Mouse (Mus musculus) naive thymus-derived CD4-positive, alpha-beta T cell, adult 2 months (primary cell): Measurements from ENCODE around the gene Tbx6.
A peak's percentile ranks its signal among the peaks of the same experiment; 100 is the strongest.

Experiments used
- DNase-seq: peaks from one replicate; pipeline ENCODE4 v3.0.0-alpha.2; 2011; ENCODE audit warnings: low read depth

Tbx6 gene

DNA sequence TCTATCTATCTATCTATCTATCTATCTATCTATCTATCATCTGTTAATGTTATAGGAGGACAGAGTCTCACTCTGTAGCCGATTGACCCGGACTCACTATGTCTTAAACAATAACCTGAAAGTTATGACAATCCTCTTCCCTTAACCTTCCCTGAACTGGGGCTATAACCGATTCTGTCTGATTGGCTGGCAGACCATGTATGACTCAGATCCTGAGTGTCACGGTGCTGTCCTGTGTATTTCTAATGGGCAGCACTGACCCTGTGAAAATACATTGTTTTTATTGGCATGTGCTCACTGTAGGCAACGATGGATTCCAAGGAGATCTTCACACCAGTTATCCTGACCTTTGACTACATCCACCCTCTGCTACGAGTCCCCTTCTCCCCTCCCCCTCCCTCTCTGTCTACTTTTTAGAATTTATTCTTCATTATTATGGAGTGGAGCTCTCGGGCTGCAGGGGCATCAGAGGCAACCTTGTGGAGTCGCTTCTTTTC is 34.5 kb downstream of the Tbx6 start:
- no peak for DNase-seq

DNA sequence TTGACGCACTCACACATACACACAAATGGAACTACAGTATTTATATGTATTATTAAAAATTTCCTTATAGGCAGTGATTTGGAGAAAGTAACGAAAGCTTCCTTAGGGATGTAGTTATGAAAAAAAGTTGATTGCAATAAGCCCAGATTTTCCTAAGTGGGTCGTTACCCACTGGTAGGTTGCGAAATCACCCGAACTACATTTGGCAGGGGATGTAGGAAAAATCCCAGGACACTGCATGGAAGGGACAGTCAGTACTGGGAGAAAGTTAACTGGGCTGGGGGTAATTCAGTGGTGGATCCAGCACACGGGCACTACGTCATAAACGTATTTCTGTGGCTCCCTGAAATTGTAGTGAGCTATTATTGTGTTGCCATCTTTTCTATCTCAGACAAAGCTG is 35.2 kb downstream of the Tbx6 start:
- DNase-seq: no peak

DNA sequence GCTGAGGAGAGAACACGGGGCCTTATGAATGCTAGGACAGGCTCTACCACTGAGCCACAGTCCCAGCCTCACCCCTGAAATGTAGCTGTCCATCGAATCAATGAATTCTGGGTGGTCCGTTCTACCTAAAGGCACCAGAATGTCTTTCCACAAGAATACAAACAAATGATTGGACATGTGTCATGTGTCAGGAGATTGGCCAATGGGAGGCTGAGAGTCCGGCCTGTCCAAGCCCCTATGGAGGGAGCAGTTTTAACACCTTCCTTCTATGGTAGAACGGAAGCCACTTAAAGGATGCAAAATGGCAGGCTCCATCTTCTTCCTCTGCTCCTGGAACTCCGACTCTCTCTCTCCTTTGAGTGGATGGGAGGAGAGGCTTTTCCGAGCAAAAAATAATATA is 36.3 kb downstream of the Tbx6 start:
- DNase-seq: no peak

DNA sequence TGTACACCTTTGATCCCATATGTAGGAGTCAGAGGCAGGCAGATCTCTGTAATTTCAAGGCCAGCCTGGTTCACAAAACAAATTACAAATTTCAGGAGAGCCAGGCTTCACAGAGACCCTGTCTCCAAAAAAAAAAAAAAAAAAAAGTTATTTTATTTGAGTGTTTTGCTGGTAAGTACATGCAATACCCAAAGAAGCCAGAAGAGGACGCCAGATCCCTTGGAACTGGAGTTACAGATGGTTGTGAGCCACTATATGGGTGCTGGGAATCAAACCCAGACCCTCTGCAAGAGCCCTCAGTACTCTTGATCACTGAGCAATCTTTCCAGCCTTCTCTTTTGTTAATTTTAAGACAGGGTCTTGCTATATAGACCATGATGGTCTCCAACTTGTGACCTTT is 37.5 kb downstream of the Tbx6 start:
- no peak for DNase-seq

DNA sequence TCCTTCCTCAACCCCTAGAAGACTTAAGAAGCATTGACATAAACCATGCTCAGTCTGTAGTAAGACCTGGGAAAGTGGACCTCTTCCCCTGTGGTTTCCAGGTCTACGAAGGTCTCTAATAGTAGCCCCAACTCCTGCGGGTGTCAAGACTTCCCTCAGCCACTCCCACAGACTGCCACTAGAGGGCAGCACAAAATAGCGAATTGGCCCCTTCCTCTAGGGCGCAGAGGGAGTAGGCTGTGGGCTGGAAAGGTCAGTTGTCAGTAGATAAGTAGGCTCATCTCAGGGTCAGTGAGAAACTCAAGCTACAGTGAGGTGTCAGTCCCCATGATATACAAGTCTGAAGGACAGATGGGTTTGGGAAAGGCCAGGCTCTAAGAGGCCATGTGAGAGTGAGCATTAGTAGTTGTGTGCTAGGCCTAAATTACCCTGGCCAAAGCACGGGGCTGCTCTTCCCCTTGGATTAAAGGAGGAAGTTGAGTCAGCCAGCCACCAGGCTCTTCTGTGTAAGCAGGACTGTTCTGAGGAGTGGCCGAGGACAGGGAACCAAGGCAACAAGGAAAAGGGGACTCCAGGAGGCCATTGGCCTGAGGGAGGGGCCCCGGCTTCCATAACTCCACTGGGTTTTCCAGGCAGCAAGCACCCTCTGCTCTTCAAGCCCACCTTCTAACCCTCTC is 40.7 kb downstream of the Tbx6 start:
- DNase-seq: peak; percentile 89

DNA sequence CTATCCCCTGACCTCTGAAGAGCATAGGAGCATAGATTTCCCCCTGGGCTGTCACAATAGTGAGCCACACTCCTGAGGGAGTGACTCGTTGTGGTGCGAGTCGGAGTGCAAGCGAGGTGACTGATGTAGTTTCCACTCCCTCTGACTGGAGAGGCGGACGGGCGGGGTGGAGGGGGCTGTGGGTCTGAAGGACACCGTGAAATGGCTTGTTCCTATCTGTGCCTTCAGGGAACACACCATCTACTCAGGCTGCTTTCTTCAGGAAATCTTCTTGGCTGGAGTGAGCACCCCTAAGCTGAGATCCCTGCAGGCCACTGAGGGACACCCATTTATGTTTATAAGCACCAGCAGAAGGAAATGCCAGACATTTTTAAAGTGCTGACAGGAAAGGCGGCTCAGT is 41.5 kb downstream of the Tbx6 start:
- no peak for DNase-seq

DNA sequence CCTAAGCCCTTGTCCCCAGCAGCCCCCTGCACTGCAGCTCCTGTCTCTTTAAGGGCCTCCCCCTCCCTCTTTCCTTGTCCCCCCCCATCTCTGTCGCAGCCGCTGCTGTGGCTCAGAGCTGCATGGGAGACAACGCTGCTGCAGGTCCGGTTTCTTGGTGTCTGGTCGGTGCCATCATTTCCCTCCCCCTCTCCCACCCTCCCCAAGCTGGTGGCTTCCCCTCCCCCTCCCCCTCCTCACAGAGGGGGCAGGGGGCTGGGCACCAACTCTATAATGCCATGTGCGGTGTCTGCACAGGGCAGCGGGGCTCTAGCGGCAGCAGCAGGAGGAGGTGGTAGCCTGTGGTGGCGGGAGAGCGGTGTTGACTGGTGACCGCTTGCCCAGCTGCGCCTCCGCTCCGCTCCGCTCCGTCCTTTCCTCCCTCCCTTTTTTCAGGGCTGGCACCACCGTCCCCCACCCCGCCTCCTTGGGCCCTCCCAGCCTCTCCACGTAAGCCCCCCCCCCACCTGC is 42.0 kb downstream of the Tbx6 start:
- DNase-seq: no peak

DNA sequence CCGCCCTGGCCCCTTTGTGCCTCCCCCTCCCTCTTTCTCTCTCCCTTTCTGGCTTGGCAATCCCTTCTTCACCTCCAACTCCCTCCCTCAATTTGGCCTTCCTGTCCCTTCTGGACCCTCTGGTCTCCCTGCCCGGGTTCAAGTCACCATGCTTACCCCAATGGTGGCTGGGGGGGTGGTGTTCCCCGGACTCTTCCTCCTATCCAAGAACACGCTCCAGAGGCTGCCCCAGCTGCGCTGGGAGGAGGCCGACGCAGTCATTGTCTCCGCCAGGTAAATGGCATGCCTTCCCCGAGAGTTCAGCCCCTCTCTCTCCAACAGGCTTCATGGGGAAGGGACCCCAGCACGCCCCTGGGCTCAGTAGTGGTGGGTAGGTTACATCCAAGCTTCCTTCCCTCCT is 42.7 kb downstream of the Tbx6 start:
- no peak for DNase-seq

DNA sequence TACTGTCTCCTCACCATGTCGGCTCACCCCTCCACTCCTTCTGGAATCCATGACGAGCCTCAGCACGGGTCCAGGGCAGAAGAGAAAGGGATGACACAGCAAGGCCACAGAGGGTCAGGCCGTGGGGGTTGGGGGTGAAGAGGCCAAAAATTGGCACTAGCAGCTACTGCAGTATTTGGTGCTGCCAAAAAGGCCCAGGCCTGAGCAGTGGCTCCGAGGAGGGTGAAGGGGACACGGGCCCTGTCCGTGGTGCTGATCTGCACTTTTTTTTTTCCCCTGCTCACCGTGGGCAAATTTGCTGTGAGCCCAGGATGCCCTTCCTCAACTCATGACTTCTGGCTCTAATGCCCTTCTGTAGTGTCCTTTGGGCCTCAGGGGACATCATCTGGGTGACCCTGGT is 44.1 kb downstream of the Tbx6 start:
- no peak for DNase-seq

DNA sequence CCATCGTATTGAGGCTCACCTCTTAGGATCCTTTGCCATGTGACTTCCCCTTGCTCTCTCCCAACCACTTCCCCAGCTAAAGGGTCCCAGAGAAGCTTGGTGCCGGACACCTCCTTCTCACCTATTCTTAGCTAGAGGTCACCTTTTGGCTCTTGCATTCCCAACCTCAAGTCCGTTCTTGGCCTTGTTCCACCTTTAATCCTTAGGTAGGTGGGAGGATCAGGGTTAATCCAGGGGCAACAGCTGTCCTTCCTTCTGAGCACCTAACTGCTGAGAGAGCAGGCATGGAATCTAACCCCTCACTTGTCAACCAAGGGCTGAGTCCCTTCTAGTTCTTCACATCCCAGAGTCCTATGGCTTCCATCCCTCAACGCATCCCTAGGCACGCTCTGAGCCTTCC is 44.7 kb downstream of the Tbx6 start:
- no peak for DNase-seq

DNA sequence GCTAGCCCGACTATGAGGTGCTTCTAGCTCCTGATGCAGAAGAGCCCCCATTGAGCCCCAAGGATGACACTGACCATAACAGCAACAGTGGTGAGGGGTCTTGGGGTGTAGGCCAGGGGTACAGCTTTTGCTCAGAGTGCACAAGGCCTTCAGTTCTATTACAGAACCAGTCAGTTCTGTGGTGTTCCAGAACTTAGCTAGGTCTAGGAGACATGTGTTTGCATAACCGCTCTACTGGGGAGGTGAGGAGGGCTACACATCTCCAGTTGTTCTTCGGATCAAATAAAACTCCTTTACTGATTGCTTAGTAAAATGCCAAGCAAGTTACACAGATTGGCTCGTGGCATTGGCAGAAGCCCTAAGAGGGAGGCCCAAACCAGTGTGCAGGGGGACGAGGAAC is 50.3 kb downstream of the Tbx6 start, which contains the start of gene 4930451I11Rik:
Gene 4930451I11Rik, minus strand, starts transcription at position 101 of the 400 bp plus-strand sequence.
- no peak for DNase-seq

DNA sequence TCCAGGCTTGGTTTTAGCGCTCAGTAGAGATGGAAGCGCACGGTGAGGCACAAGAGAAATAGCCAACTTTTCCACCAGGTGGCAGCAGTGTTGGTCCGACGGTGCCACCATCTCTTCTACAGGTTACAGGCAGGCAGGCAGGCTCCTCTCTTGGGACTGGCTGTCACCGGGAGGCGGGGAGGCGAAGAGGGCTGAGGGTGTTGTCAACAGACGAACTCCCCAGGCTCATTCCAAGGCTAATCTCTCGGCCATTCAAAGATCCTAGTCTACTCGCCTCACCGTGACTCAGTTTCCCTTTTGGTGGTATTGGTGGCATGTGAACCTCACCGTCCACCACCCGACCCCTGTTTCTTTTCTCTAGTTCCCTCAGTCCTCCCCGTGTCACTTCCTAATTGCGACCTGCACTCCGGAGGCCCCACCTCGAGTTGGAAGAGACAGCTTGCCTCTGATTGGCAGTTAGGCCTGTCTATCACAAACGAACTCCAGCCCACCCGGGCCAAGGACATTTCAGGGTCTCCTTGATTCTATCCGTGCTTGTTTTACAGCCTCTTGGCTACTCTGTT is 50.8 kb downstream of the Tbx6 start:
- peak; percentile 90 for DNase-seq

DNA sequence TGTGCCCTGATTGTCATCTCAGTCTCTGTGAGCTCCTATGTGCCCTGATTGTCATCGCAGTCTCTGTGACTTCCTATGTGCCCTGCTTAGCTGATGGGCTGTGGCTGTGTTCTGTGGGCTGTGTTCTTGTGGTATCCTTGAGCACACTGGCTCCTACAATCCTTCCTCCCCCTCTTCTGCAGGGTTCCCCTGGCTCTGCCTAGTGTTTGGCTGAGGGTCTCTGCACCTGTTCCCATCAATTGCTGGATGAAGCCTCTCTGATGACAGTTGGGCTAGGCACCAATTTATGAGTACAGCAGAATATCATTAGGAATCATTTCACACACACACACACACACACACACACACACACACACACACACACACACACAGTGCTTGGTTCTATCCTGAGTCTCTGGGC is 52.0 kb downstream of the Tbx6 start:
- DNase-seq: no peak
